In the genomic region with DNA sequence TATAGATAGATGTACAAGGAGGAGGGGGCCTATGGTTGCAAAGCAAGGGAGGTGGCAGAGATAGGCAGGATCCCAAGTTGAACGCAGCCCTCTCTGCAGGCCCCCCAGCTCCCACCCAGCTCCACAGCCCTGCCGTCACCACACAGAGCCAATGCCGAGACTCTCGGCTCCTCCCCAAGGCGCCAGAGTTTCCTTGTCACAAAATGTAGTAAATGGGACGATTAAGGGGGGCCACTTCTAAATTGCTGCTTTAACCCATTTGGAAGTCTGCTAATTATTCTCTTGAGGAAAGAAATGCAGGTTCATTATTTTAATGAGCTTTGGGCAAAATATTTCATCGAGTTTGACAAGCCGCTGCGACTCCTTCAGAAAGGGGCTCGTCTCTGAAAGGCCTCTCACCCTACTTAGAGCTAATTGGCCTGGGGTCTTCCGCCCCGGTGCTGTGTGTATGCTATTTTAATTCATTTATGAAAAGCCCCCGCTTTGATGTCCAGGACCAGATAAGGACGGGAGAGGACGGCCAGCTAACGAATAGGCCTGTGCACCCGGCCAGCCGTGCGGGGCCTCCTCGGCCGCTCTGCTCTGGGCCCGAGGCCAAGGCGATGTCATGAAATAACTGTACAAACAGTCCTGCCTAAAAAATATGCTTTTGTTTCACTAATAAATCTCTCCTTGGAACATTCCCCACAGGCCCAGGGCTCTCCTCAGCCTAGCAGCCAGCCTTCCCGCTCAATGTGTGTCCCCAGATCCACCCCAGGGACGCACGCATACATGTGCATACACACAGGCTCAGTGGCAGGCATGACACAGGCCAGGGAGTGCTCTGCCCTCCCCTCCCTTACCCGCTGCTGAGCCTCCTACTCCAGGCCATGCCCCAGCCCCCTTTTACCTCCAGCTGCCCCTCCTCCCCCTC, we compare ENCODE assay signal across 9 mouse cellular contexts.
DNase-seq lines count a peak whose midpoint lies in the region; ATAC-seq and TF ChIP-seq lines count a peak whose summit lies in the region.
"Had no signal": no experiment of that assay in that cellular context is flagged by ENCODE, and none has a peak within 500 bp of the region (broad histone marks: within the 10 kb centered on the region; RNA-seq: fewer than 3 reads in every experiment).

No protein-coding gene starts in this region.

- ATAC-seq in hindbrain, embryonic 11.5 days (ENCODE audit: low FRiP score), result peak; percentile 55
- peak; percentile 90 for ATAC-seq in limb, embryonic 12.5 days (ENCODE audit: insufficient number of reproducible peaks, insufficient read depth, low FRiP score, low TSS enrichment, low read depth)
- ATAC-seq in midbrain, embryonic 14.5 days (ENCODE audit: low FRiP score, low TSS enrichment), result peak; percentile 53; the same call in 1 of the 2 replicates

- 72% methylated on average over 27 of the region's 27 CpGs for WGBS in hindbrain, embryonic 11.5 days
- WGBS in limb, embryonic 12.5 days, result 26% methylated on average over 27 of the region's 27 CpGs
- 39% methylated on average over 27 of the region's 27 CpGs for WGBS in midbrain, embryonic 14.5 days
- 88% methylated on average over 27 of the region's 27 CpGs for WGBS in thymus, adult 2 months

- H3K4me2 ChIP-seq in hindbrain, embryonic 11.5 days (replicated peaks; ENCODE audit: low read depth, low read length), result no peak overlapping the region
- H3K4me2 ChIP-seq in limb, embryonic 12.5 days, result peak overlapping the region; percentile 27; the same call in 1 of the 2 replicates
- 0 out of 2 replicates have a peak overlapping the region, but pooled peaks have one; percentile 13 for H3K4me2 ChIP-seq in midbrain, embryonic 14.5 days (ENCODE audit: low read length)
- H3K4me2 ChIP-seq: liver, embryonic 13.5 days had no signal

- no peaks in the 10 kb centered on the region for H3K36me3 ChIP-seq in hindbrain, embryonic 11.5 days (ENCODE audit: control insufficient read depth, insufficient read depth, low read length)
- no peaks in the 10 kb centered on the region for H3K36me3 ChIP-seq in limb, embryonic 12.5 days
- no peaks in the 10 kb centered on the region for H3K36me3 ChIP-seq in midbrain, embryonic 14.5 days (ENCODE audit: control insufficient read depth, insufficient read depth, low read length)
- no peaks in the 10 kb centered on the region for H3K36me3 ChIP-seq in thymus, adult 2 months (ENCODE audit: control insufficient read depth, insufficient read depth, low read length)
- H3K36me3 ChIP-seq: liver, embryonic 13.5 days had no signal

- H3K9me3 ChIP-seq in hindbrain, embryonic 11.5 days (ENCODE audit: control insufficient read depth, low read length), result no peaks in the 10 kb centered on the region
- H3K9me3 ChIP-seq in limb, embryonic 12.5 days, result no peaks in the 10 kb centered on the region
- H3K9me3 ChIP-seq in midbrain, embryonic 14.5 days (ENCODE audit: control insufficient read depth, low read length), result 0 out of 2 replicates have a peak, but pooled peaks cover 4% of the 10 kb centered on the region
- H3K9me3 ChIP-seq: liver, embryonic 13.5 days had no signal

- intact Hi-C loops in gastrocnemius, adult 2 months (cut with DNase I), result no loop called here

- no peak overlapping the region for H3K4me3 ChIP-seq in gastrocnemius, adult 2 months
- no peak overlapping the region for H3K4me3 ChIP-seq in hindbrain, embryonic 11.5 days (ENCODE audit: low read depth, low read length)
- H3K4me3 ChIP-seq in limb, embryonic 12.5 days (replicated peaks), result no peak overlapping the region
- no peak overlapping the region for H3K4me3 ChIP-seq in midbrain, embryonic 14.5 days (replicated peaks; ENCODE audit: low read depth, low read length)
- no peak overlapping the region for H3K4me3 ChIP-seq in thymus, adult 2 months (ENCODE audit: control insufficient read depth, insufficient read depth, low read length)
- H3K4me3 ChIP-seq: liver, embryonic 13.5 days had no signal

- no peak for TF ChIP-seq CTCF in brain, embryonic 14.5 days (IDR thresholded peaks at IDR 0.05; ENCODE audit: borderline replicate concordance, extremely low read depth, insufficient read depth, insufficient read length)
- TF ChIP-seq CTCF in gastrocnemius, adult 2 months (IDR thresholded peaks at IDR 0.05), result no peak
- no peak for TF ChIP-seq CTCF in thymus, adult 2 months (IDR thresholded peaks at IDR 0.05; ENCODE audit: borderline replicate concordance, control insufficient read depth, extremely low read depth, insufficient read depth, low read length, poor library complexity)

- H3K9ac ChIP-seq in hindbrain, embryonic 11.5 days (ENCODE audit: low read depth, low read length), result no peak overlapping the region
- H3K9ac ChIP-seq in limb, embryonic 12.5 days (replicated peaks), result peak overlapping the region; percentile 18; the same call in 1 of the 2 replicates
- H3K9ac ChIP-seq in midbrain, embryonic 14.5 days (replicated peaks; ENCODE audit: low read length), result no peak overlapping the region
- H3K9ac ChIP-seq: liver, embryonic 13.5 days had no signal

- H3K4me1 ChIP-seq in hindbrain, embryonic 11.5 days (replicated peaks; ENCODE audit: control insufficient read depth, insufficient read depth, low read length), result peaks cover 2% of the 10 kb centered on the region; the same call in 1 of the 2 replicates
- H3K4me1 ChIP-seq in limb, embryonic 12.5 days (replicated peaks), result peaks cover 25% of the 10 kb centered on the region
- H3K4me1 ChIP-seq in midbrain, embryonic 14.5 days (ENCODE audit: control insufficient read depth, insufficient read depth, low read length), result peaks cover 27% of the 10 kb centered on the region
- H3K4me1 ChIP-seq in thymus, adult 2 months (replicated peaks; ENCODE audit: control insufficient read depth, insufficient read depth, low read length), result 0 out of 2 replicates have a peak, but pooled peaks cover 4% of the 10 kb centered on the region
- H3K4me1 ChIP-seq: liver, embryonic 13.5 days had no signal

- H3K27me3 ChIP-seq in hindbrain, embryonic 11.5 days (ENCODE audit: control insufficient read depth, insufficient read depth, low read length), result no peaks in the 10 kb centered on the region
- no peaks in the 10 kb centered on the region for H3K27me3 ChIP-seq in limb, embryonic 12.5 days
- no peaks in the 10 kb centered on the region for H3K27me3 ChIP-seq in midbrain, embryonic 14.5 days (ENCODE audit: control insufficient read depth, insufficient read depth, low read length)
- H3K27me3 ChIP-seq in thymus, adult 2 months (ENCODE audit: control insufficient read depth, insufficient read depth, low read length), result no peaks in the 10 kb centered on the region
- H3K27me3 ChIP-seq: liver, embryonic 13.5 days had no signal

- no peak for TF ChIP-seq POLR2A in brain, embryonic 14.5 days (IDR thresholded peaks at IDR 0.05; ENCODE audit: borderline replicate concordance, extremely low read depth, insufficient read depth, insufficient read length, poor library complexity, severe bottlenecking)
- no peak for TF ChIP-seq POLR2A in thymus, adult 2 months (IDR thresholded peaks at IDR 0.05; ENCODE audit: control insufficient read depth, extremely low read depth, insufficient read depth, low read length, poor library complexity)

- DNase-seq in brain, embryonic 14.5 days (ENCODE audit: low read depth), result peak; percentile 92
- DNase-seq in gastrocnemius, adult 2 months, result peak; percentile 78
- no peak for DNase-seq in hindbrain, embryonic 11.5 days (ENCODE audit: low spot score)
- DNase-seq in midbrain, embryonic 14.5 days, result peak; percentile 66
- peak; percentile 84 to 86 for DNase-seq in urinary bladder, postnatal 4 days (ENCODE audit: low spot score in 2 of 2)
- DNase-seq in thymus, adult 2 months, result no peak
- DNase-seq in cerebellum, adult 8-10 months, result no peak
- DNase-seq: liver, embryonic 13.5 days had no signal

- peak overlapping the region; percentile 53 for H3K27ac ChIP-seq in gastrocnemius, adult 2 months
- H3K27ac ChIP-seq in hindbrain, embryonic 11.5 days (ENCODE audit: low read depth, low read length), result peak overlapping the region; percentile 24; the same call in 1 of the 2 replicates
- H3K27ac ChIP-seq in limb, embryonic 12.5 days, result peak overlapping the region; percentile 87
- H3K27ac ChIP-seq in midbrain, embryonic 14.5 days (replicated peaks; ENCODE audit: low read depth, low read length), result peak overlapping the region; percentile 63
- no peak overlapping the region for H3K27ac ChIP-seq in thymus, adult 2 months (ENCODE audit: control insufficient read depth, insufficient read depth, low read length)
- H3K27ac ChIP-seq: liver, embryonic 13.5 days had no signal

Comparison
In these comparisons a context has a peak if more than half of its experiments do, and no peak if none do; other contexts are left out.
1. DNase-seq: peak in brain, embryonic 14.5 days (single experiment), gastrocnemius, adult 2 months (single experiment), midbrain, embryonic 14.5 days (single experiment) and urinary bladder, postnatal 4 days (2 of 2); none in hindbrain, embryonic 11.5 days (single experiment), thymus, adult 2 months (single experiment) and cerebellum, adult 8-10 months (single experiment).
2. Peak in every context shown above with its lines, with median percentiles within 50 percentile points of each other: ATAC-seq.